Mouse (Mus musculus): ENCODE results near the gene Atp5s. TPM values are rescaled to one million over a fixed set of nuclear protein-coding genes. Genes with fewer than 3 reads are reported as not detected.

The Atp5s gene
- polyA plus RNA-seq, 1 experiment = 13.3 TPM

- H3K36me3 ChIP-seq (ENCODE audit: control insufficient read depth, insufficient read depth, low read length) = no peaks in the 10 kb centered on the region
- 69% methylated on average over 7 of the region's 7 CpGs for WGBS
- no peak for DNase-seq
- H3K27ac ChIP-seq (ENCODE audit: control insufficient read depth, insufficient read depth, low read length) = no peak overlapping the region
- peaks cover 2% of the 10 kb centered on the region; the same call in 1 of the 2 replicates for H3K4me1 ChIP-seq (replicated peaks; ENCODE audit: control insufficient read depth, insufficient read depth, low read length)
- no peak overlapping the region for H3K4me3 ChIP-seq (ENCODE audit: control insufficient read depth, insufficient read depth, low read length)
- TF ChIP-seq CTCF (IDR thresholded peaks at IDR 0.05; ENCODE audit: borderline replicate concordance, control insufficient read depth, extremely low read depth, insufficient read depth, low read length, poor library complexity) = no peak
- no peaks in the 10 kb centered on the region; the same call in 1 of the 2 replicates for H3K27me3 ChIP-seq (ENCODE audit: control insufficient read depth, insufficient read depth, low read length)
These were observed 34.6 kb downstream of the Atp5s start for GRCm38 (mm10) chr12:69759267-69759885.

GRCm38 (mm10) chr12:69760014-69760413 lies 35.3 kb downstream of the Atp5s start:
- 92% methylated on average over 6 of the region's 6 CpGs for WGBS
- H3K27ac ChIP-seq (ENCODE audit: control insufficient read depth, insufficient read depth, low read length) = no peak overlapping the region

GRCm38 (mm10) chr12:69760743-69761406 lies 36.1 kb downstream of the Atp5s start:
- DNase-seq = no peak
- Histone ChIP-seq H3K4me3 (ENCODE audit: control insufficient read depth, insufficient read depth, low read length) (no peak overlapping the region), H3K27ac (ENCODE audit: control insufficient read depth, insufficient read depth, low read length) (no peak overlapping the region), H3K4me1 (replicated peaks; ENCODE audit: control insufficient read depth, insufficient read depth, low read length) (peaks cover 2% of the 10 kb centered on the region; the same call in 1 of the 2 replicates), H3K27me3 (ENCODE audit: control insufficient read depth, insufficient read depth, low read length) (no peaks in the 10 kb centered on the region; the same call in 1 of the 2 replicates), H3K36me3 (ENCODE audit: control insufficient read depth, insufficient read depth, low read length) (no peaks in the 10 kb centered on the region)
- 92% methylated on average over 20 of the region's 20 CpGs for WGBS
- TF ChIP-seq CTCF (IDR thresholded peaks at IDR 0.05; ENCODE audit: borderline replicate concordance, control insufficient read depth, extremely low read depth, insufficient read depth, low read length, poor library complexity) = no peak
- TF ChIP-seq POLR2A (IDR thresholded peaks at IDR 0.05; ENCODE audit: control insufficient read depth, extremely low read depth, insufficient read depth, low read length, poor library complexity) = no peak

More at GRCm38 (mm10) chr12:69760014-69760413, 35.3 kb downstream of the Atp5s start:
- no peak for DNase-seq
- H3K36me3 ChIP-seq (ENCODE audit: control insufficient read depth, insufficient read depth, low read length) = no peaks in the 10 kb centered on the region
- H3K4me3 ChIP-seq (ENCODE audit: control insufficient read depth, insufficient read depth, low read length) = no peak overlapping the region
- TF ChIP-seq CTCF (IDR thresholded peaks at IDR 0.05; ENCODE audit: borderline replicate concordance, control insufficient read depth, extremely low read depth, insufficient read depth, low read length, poor library complexity) (no peak), POLR2A (IDR thresholded peaks at IDR 0.05; ENCODE audit: control insufficient read depth, extremely low read depth, insufficient read depth, low read length, poor library complexity) (no peak)
- H3K4me1 ChIP-seq (replicated peaks; ENCODE audit: control insufficient read depth, insufficient read depth, low read length) = peaks cover 2% of the 10 kb centered on the region; the same call in 1 of the 2 replicates
- H3K27me3 ChIP-seq (ENCODE audit: control insufficient read depth, insufficient read depth, low read length) = no peaks in the 10 kb centered on the region; the same call in 1 of the 2 replicates

GRCm38 (mm10) chr12:69761603-69762002 lies 36.9 kb downstream of the Atp5s start:
- WGBS = 97% methylated on average over 2 of the region's 2 CpGs
- H3K4me1 ChIP-seq (replicated peaks; ENCODE audit: control insufficient read depth, insufficient read depth, low read length) = peaks cover 2% of the 10 kb centered on the region; the same call in 1 of the 2 replicates
- TF ChIP-seq POLR2A (IDR thresholded peaks at IDR 0.05; ENCODE audit: control insufficient read depth, extremely low read depth, insufficient read depth, low read length, poor library complexity) (no peak), CTCF (IDR thresholded peaks at IDR 0.05; ENCODE audit: borderline replicate concordance, control insufficient read depth, extremely low read depth, insufficient read depth, low read length, poor library complexity) (no peak)
- H3K36me3 ChIP-seq (ENCODE audit: control insufficient read depth, insufficient read depth, low read length) = no peaks in the 10 kb centered on the region
- no peak overlapping the region for H3K4me3 ChIP-seq (ENCODE audit: control insufficient read depth, insufficient read depth, low read length)
- DNase-seq = no peak
- no peaks in the 10 kb centered on the region; the same call in 1 of the 2 replicates for H3K27me3 ChIP-seq (ENCODE audit: control insufficient read depth, insufficient read depth, low read length)
- no peak overlapping the region for H3K27ac ChIP-seq (ENCODE audit: control insufficient read depth, insufficient read depth, low read length)

- H3K4me3 ChIP-seq (ENCODE audit: control insufficient read depth, insufficient read depth, low read length) = no peak overlapping the region
- 91% methylated on average over 9 of the region's 9 CpGs for WGBS
- H3K27me3 ChIP-seq (ENCODE audit: control insufficient read depth, insufficient read depth, low read length) = no peaks in the 10 kb centered on the region
- no peaks in the 10 kb centered on the region for H3K4me1 ChIP-seq (replicated peaks; ENCODE audit: control insufficient read depth, insufficient read depth, low read length)
- no peaks in the 10 kb centered on the region for H3K36me3 ChIP-seq (ENCODE audit: control insufficient read depth, insufficient read depth, low read length)
- no peak overlapping the region for H3K27ac ChIP-seq (ENCODE audit: control insufficient read depth, insufficient read depth, low read length)
- no peak for DNase-seq
- TF ChIP-seq POLR2A (IDR thresholded peaks at IDR 0.05; ENCODE audit: control insufficient read depth, extremely low read depth, insufficient read depth, low read length, poor library complexity) (no peak), CTCF (IDR thresholded peaks at IDR 0.05; ENCODE audit: borderline replicate concordance, control insufficient read depth, extremely low read depth, insufficient read depth, low read length, poor library complexity) (no peak)
These were observed 40.8 kb downstream of the Atp5s start for GRCm38 (mm10) chr12:69765543-69765942.

GRCm38 (mm10) chr12:69766185-69766904 lies 41.6 kb downstream of the Atp5s start:
- no peaks in the 10 kb centered on the region for H3K36me3 ChIP-seq (ENCODE audit: control insufficient read depth, insufficient read depth, low read length)
- no peaks in the 10 kb centered on the region for H3K4me1 ChIP-seq (replicated peaks; ENCODE audit: control insufficient read depth, insufficient read depth, low read length)
- no peak overlapping the region for H3K4me3 ChIP-seq (ENCODE audit: control insufficient read depth, insufficient read depth, low read length)
- H3K27me3 ChIP-seq (ENCODE audit: control insufficient read depth, insufficient read depth, low read length) = no peaks in the 10 kb centered on the region
- WGBS = 92% methylated on average over 10 of the region's 10 CpGs
- DNase-seq = no peak
- H3K27ac ChIP-seq (ENCODE audit: control insufficient read depth, insufficient read depth, low read length) = no peak overlapping the region
- TF ChIP-seq POLR2A (IDR thresholded peaks at IDR 0.05; ENCODE audit: control insufficient read depth, extremely low read depth, insufficient read depth, low read length, poor library complexity) = no peak
- TF ChIP-seq CTCF (IDR thresholded peaks at IDR 0.05; ENCODE audit: borderline replicate concordance, control insufficient read depth, extremely low read depth, insufficient read depth, low read length, poor library complexity) = no peak
